In the genomic region with DNA sequence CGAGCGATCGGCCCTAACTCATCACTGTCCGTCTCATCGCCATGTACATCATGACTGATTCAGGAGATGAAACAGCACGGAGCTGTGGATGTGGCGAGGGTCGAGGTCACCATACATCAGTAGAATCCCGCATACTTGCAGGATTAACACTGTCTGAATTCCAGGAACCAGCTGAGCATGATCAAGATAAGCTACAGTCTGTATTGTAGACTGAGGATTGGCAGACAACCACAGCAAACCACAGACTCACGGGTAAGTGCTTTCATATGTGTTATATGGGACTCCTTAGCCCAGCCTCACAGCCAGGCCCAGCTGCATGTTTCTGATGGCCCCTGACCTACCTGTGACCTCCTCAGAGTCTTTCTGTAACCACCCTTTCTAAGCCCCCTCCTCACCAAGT, we compare ENCODE assay signal across 19 mouse cellular contexts. TPM values are rescaled to one million over a fixed set of nuclear protein-coding genes. Genes with fewer than 3 reads are reported as not detected.
A peak's percentile ranks its signal among the peaks of the same experiment; 100 is the strongest.
DNase-seq lines count a peak whose midpoint lies in the region; ATAC-seq lines count a peak whose summit lies in the region.
"Had no signal": no experiment of that assay in that cellular context is flagged by ENCODE, and none has a peak within 500 bp of the region (broad histone marks: within the 10 kb centered on the region; RNA-seq: fewer than 3 reads in every experiment).

No protein-coding gene starts in this region.

- peaks cover 9% of the 10 kb centered on the region; the same call in 1 of the 2 replicates for H3K4me1 ChIP-seq in midbrain, embryonic 11.5 days (ENCODE audit: control insufficient read depth, insufficient read depth, low read length)
- H3K4me1 ChIP-seq in midbrain, embryonic 15.5 days = peaks cover 7% of the 10 kb centered on the region; the same call in 1 of the 2 replicates
- 0 out of 2 replicates have a peak, but pooled peaks cover 5% of the 10 kb centered on the region for H3K4me1 ChIP-seq in embryonic facial prominence, embryonic 14.5 days (ENCODE audit: control insufficient read depth, insufficient read depth, low read length)
- H3K4me1 ChIP-seq: liver, embryonic 13.5 days had no signal

- no peak overlapping the region for H3K27ac ChIP-seq in midbrain, embryonic 11.5 days (ENCODE audit: low read depth, low read length)
- no peak overlapping the region for H3K27ac ChIP-seq in midbrain, embryonic 15.5 days
- no peak overlapping the region for H3K27ac ChIP-seq in embryonic facial prominence, embryonic 14.5 days (replicated peaks; ENCODE audit: low read depth, low read length)
- H3K27ac ChIP-seq: hindbrain, embryonic 14.5 days; liver, embryonic 13.5 days had no signal

- 64% methylated on average over 10 of the region's 10 CpGs for WGBS in midbrain, embryonic 11.5 days
- WGBS in midbrain, embryonic 15.5 days = 73% methylated on average over 10 of the region's 10 CpGs
- 52% methylated on average over 10 of the region's 10 CpGs for WGBS in embryonic facial prominence, embryonic 14.5 days

- ATAC-seq in midbrain, embryonic 11.5 days (ENCODE audit: low FRiP score) = no peak
- no peak for ATAC-seq in midbrain, embryonic 15.5 days (replicated peaks)
- ATAC-seq in embryonic facial prominence, embryonic 14.5 days (ENCODE audit: low read depth) = peak; percentile 53; the same call in 1 of the 2 replicates
- no peak for ATAC-seq in monocyte, adult 5-6 weeks (replicated peaks; ENCODE audit: insufficient number of reproducible peaks, low FRiP score, low TSS enrichment, poor library complexity, severe bottlenecking)
- ATAC-seq: forebrain, embryonic 16.5 days had no signal

- DNase-seq in adrenal gland, adult 2 months = peak; percentile 38
- no peak for DNase-seq in adrenal gland, postnatal 4 days (ENCODE audit: low spot score in 2 of 2)
- peak; percentile 87 for DNase-seq in midbrain, embryonic 11.5 days (ENCODE audit: low spot score, missing footprints)
- DNase-seq in embryonic facial prominence, embryonic 14.5 days (ENCODE audit: low spot score) = peak; percentile 69
- no peak for DNase-seq in right cerebral cortex, postnatal 10 days (ENCODE audit: low spot score in 2 of 2)
- no peak for DNase-seq in layer of hippocampus, postnatal 10 days (ENCODE audit: low spot score in 2 of 2)
- DNase-seq: cerebellum, adult 11 months; cerebellum, postnatal 36 days; gastrocnemius, postnatal 10 days; heart, postnatal 10 days; kidney, adult 18-20 months; liver, embryonic 13.5 days; thymus, adult 18-20 months had no signal

- H3K9ac ChIP-seq in midbrain, embryonic 11.5 days (ENCODE audit: low read length) = no peak overlapping the region
- H3K9ac ChIP-seq in midbrain, embryonic 15.5 days = no peak overlapping the region
- no peak overlapping the region for H3K9ac ChIP-seq in embryonic facial prominence, embryonic 14.5 days (ENCODE audit: low read depth, low read length)
- H3K9ac ChIP-seq: hindbrain, embryonic 14.5 days; liver, embryonic 13.5 days had no signal

- no peak overlapping the region for H3K4me2 ChIP-seq in midbrain, embryonic 11.5 days
- no peak overlapping the region for H3K4me2 ChIP-seq in midbrain, embryonic 15.5 days
- no peak overlapping the region for H3K4me2 ChIP-seq in embryonic facial prominence, embryonic 14.5 days (ENCODE audit: low read depth, low read length)
- H3K4me2 ChIP-seq: hindbrain, embryonic 14.5 days; liver, embryonic 13.5 days had no signal

- no peaks in the 10 kb centered on the region for H3K36me3 ChIP-seq in midbrain, embryonic 11.5 days (ENCODE audit: control insufficient read depth, insufficient read depth, low read length)
- no peaks in the 10 kb centered on the region for H3K36me3 ChIP-seq in midbrain, embryonic 15.5 days (replicated peaks)
- no peaks in the 10 kb centered on the region for H3K36me3 ChIP-seq in embryonic facial prominence, embryonic 14.5 days (ENCODE audit: control insufficient read depth, insufficient read depth, low read length)
- H3K36me3 ChIP-seq: liver, embryonic 13.5 days had no signal

- no peak overlapping the region for H3K4me3 ChIP-seq in midbrain, embryonic 11.5 days (ENCODE audit: low read depth, low read length)
- no peak overlapping the region for H3K4me3 ChIP-seq in midbrain, embryonic 15.5 days
- H3K4me3 ChIP-seq in embryonic facial prominence, embryonic 14.5 days (ENCODE audit: low read depth, low read length) = no peak overlapping the region
- H3K4me3 ChIP-seq: liver, embryonic 13.5 days had no signal

- peaks cover 33% of the 10 kb centered on the region for H3K27me3 ChIP-seq in midbrain, embryonic 11.5 days (ENCODE audit: control insufficient read depth, insufficient read depth, low read length)
- peaks cover 14% of the 10 kb centered on the region; the same call in 1 of the 2 replicates for H3K27me3 ChIP-seq in midbrain, embryonic 15.5 days (replicated peaks)
- no peaks in the 10 kb centered on the region for H3K27me3 ChIP-seq in embryonic facial prominence, embryonic 14.5 days (replicated peaks; ENCODE audit: control insufficient read depth, insufficient read depth, low read length)
- H3K27me3 ChIP-seq: CH12.LX; liver, embryonic 13.5 days had no signal

- no peaks in the 10 kb centered on the region for H3K9me3 ChIP-seq in midbrain, embryonic 11.5 days (ENCODE audit: control insufficient read depth, low read length)
- H3K9me3 ChIP-seq in midbrain, embryonic 15.5 days = no peaks in the 10 kb centered on the region
- no peaks in the 10 kb centered on the region for H3K9me3 ChIP-seq in embryonic facial prominence, embryonic 14.5 days (ENCODE audit: control insufficient read depth, low read length)
- H3K9me3 ChIP-seq: liver, embryonic 13.5 days had no signal

RNA-seq across cellular contexts. Expression of gene Pgm5, which starts 50.2 kb away (rescaled TPM):
- total RNA-seq in adrenal gland, adult 2 months (2021) = 10 to 100 TPM; 51.9 to 89.1 TPM
- polyA plus RNA-seq in adrenal gland, adult 2 months (2012; rRNA removed) = 5.3 and 7.3 TPM in 2 replicates
- total RNA-seq in adrenal gland, postnatal 4 days (2021) = 10 to 100 TPM; 55.4 to 58.0 TPM
- polyA plus RNA-seq in midbrain, embryonic 11.5 days (2014; fragmentation: Nextera tagmentation; extraction: Ambion mirVana) = 0.19 and 0.46 TPM in 2 replicates
- 0.44 and 0.74 TPM in 2 replicates for polyA plus RNA-seq in midbrain, embryonic 15.5 days (2015; fragmentation: Nextera tagmentation; extraction: Ambion mirVana)
- polyA plus RNA-seq in embryonic facial prominence, embryonic 14.5 days (2014; fragmentation: Nextera tagmentation; extraction: Ambion mirVana) = 6.8 and 7.3 TPM in 2 replicates
- not detected in 3 replicates for total RNA-seq in monocyte, adult 5-6 weeks (2017)
- 1 to 10 TPM; 3.4 to 3.5 TPM for total RNA-seq in layer of hippocampus, postnatal 10 days (2021)
- total RNA-seq: CH12.LX; megakaryocyte, adult 5-6 weeks had no signal

Comparison
In these comparisons a context has a peak if more than half of its experiments do, and no peak if none do; other contexts are left out.
1. DNase-seq: peak in adrenal gland, adult 2 months (single experiment), midbrain, embryonic 11.5 days (single experiment) and embryonic facial prominence, embryonic 14.5 days (single experiment); none in adrenal gland, postnatal 4 days (0 of 2), right cerebral cortex, postnatal 10 days (0 of 2) and layer of hippocampus, postnatal 10 days (0 of 2).
2. RNA of gene Pgm5, which starts 50.2 kb away (total RNA-seq): 51.9 to 89.1 TPM in adrenal gland, adult 2 months and 55.4 to 58.0 TPM in adrenal gland, postnatal 4 days; 3.4 to 3.5 TPM in layer of hippocampus, postnatal 10 days and not detected in monocyte, adult 5-6 weeks; every median in the first group is over 10 times any median in the second.